Mouse (Mus musculus): ENCODE data around the gene Mettl4. TPM values are rescaled to one million over a fixed set of nuclear protein-coding genes. Genes with fewer than 3 reads are reported as not detected.

The Mettl4 gene
- polyA plus RNA-seq, 1 experiment from 2014 or later = 9.9 TPM

- H3K9ac ChIP-seq = no peak overlapping the region
- H3K4me1 ChIP-seq (replicated peaks) = peaks cover 6% of the 10 kb centered on the region
- H3K4me3 ChIP-seq (replicated peaks) = no peak overlapping the region
- H3K27me3 ChIP-seq = no peaks in the 10 kb centered on the region
- ATAC-seq (ENCODE audit: insufficient read depth) = no peak
- H3K4me2 ChIP-seq = no peak overlapping the region
- WGBS (ENCODE audit: insufficient replicate concordance) = 55% methylated on average over 4 of the region's 4 CpGs
- no peak overlapping the region for H3K27ac ChIP-seq (replicated peaks)
- 0 out of 2 replicates have a peak, but pooled peaks cover 8% of the 10 kb centered on the region for H3K36me3 ChIP-seq (replicated peaks)
- no peaks in the 10 kb centered on the region for H3K9me3 ChIP-seq (replicated peaks)
Observed at GRCm38 (mm10) chr17:94726750-94727149, 23.1 kb downstream of the Mettl4 start.

DNA sequence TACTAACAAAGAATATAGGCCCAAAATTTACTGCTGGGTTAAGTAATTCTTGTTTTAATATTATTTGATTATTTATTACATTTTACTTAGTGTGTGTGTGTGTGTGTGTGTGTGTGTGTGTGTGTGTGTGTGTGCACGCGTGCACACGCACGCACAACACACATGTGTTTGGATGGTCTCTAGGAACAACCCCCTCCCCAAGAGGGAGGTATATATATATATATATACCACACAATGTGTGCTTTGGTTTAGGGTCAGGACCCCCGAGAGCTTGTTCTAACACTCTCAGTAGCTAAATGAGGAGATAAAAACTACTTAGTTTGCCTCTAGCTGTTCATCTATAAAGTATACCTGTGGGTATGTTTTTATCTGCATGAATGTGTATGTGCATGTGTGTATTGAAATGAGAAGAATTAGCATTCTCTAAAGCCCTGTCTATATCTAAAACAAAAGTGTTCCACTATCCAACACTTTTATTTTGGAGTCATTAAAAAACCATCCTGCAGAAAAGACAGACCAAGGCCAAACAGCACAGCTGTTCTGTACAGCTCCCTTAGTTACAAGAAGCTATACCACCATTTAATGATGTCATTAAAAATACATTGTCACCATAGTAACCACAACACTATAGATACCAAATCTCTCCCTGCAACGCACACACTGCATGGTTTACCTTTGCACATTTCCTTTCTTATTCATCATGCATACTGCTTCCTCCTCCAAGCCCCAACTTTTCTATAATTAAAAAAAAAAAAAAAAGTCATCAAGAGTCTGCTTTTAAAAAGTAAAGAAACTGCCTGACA, 76.1 kb downstream of the Mettl4 start:
- 52% methylated on average over 6 of the region's 6 CpGs for WGBS (ENCODE audit: insufficient replicate concordance)
- ATAC-seq (ENCODE audit: insufficient read depth) = no peak
- H3K9me3 ChIP-seq (replicated peaks) = no peaks in the 10 kb centered on the region
- H3K4me1 ChIP-seq (replicated peaks) = no peaks in the 10 kb centered on the region
- H3K27me3 ChIP-seq = no peaks in the 10 kb centered on the region
- no peaks in the 10 kb centered on the region for H3K36me3 ChIP-seq (replicated peaks)
- H3K4me2 ChIP-seq = no peak overlapping the region
- no peak overlapping the region for H3K9ac ChIP-seq
- H3K4me3 ChIP-seq (replicated peaks) = no peak overlapping the region
- H3K27ac ChIP-seq (replicated peaks) = no peak overlapping the region

Measured in liver, embryonic 15.5 days (tissue).